Mouse (Mus musculus): ENCODE data around the gene Zfyve1.

- no peak for TF ChIP-seq CTCF (IDR thresholded peaks at IDR 0.05 in 2 of 3, conservative IDR thresholded peaks at IDR 0.05 in 1 of 3; ENCODE audit: control insufficient read depth in 1 of 3, insufficient read depth in 1 of 3, low read depth in 2 of 3, low read length in 3 of 3, poor library complexity in 1 of 3, severe bottlenecking in 1 of 3)
- TF ChIP-seq ZNF384 (IDR thresholded peaks at IDR 0.05; ENCODE audit: low read depth, low read length), result no peak
- TF ChIP-seq POLR2A (IDR thresholded peaks at IDR 0.05; ENCODE audit: control insufficient read depth in 1 of 2, insufficient read depth in 1 of 2, low read depth in 1 of 2, low read length in 2 of 2, poor library complexity in 1 of 2), result no peak
These were observed 46.1 kb upstream of the Zfyve1 start for GRCm38 (mm10) chr12:83643116-83643515.
